Mouse (Mus musculus): ENCODE measurements around the gene Oxtr. TPM values are rescaled to one million over a fixed set of nuclear protein-coding genes. Genes with fewer than 3 reads are reported as not detected.
A peak's percentile ranks its signal among the peaks of the same experiment; 100 is the strongest.

The Oxtr gene
- polyA plus RNA-seq, 1 experiment from 2014 or later: not detected

DNA sequence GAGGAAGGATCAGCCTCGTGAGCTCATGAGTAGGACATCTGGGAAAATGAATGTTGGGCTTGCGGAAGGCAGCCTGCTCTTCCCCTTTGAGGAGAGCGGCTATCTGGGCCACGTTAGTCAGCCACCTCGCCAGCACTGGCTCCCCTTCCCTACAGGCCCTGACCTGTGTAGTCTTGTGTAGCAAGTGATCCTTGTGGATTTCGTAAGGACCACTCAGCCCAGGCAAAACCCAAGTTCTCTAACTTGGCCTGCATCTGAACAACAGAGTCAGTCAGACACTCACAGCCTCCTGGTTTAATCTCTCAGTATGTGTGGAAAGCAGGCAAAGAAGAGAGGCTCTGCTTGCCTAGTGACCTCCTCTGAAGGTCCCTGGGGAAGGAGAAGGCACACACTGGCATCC lies 2.9 kb upstream of the Oxtr start:
- no peak overlapping the region for H3K9ac ChIP-seq (ENCODE audit: low read depth, low read length)
- WGBS: 75% methylated on average over 6 of the region's 6 CpGs
- H3K9me3 ChIP-seq (ENCODE audit: control insufficient read depth, low read length): no peaks in the 10 kb centered on the region
- no peak overlapping the region for H3K27ac ChIP-seq (ENCODE audit: low read depth, low read length)
- H3K4me2 ChIP-seq: no peak overlapping the region
- H3K4me3 ChIP-seq (ENCODE audit: low read depth, low read length): no peak overlapping the region
- peaks cover 6% of the 10 kb centered on the region; the same call in 1 of the 2 replicates for H3K4me1 ChIP-seq (replicated peaks; ENCODE audit: control insufficient read depth, insufficient read depth, low read length)
- ATAC-seq (replicated peaks; ENCODE audit: low FRiP score): no peak
- peaks cover 35% of the 10 kb centered on the region for H3K27me3 ChIP-seq (replicated peaks; ENCODE audit: control insufficient read depth, insufficient read depth, low read length)
- no peaks in the 10 kb centered on the region for H3K36me3 ChIP-seq (ENCODE audit: control insufficient read depth, insufficient read depth, low read length)
- no peak for DNase-seq (ENCODE audit: low spot score)

DNA sequence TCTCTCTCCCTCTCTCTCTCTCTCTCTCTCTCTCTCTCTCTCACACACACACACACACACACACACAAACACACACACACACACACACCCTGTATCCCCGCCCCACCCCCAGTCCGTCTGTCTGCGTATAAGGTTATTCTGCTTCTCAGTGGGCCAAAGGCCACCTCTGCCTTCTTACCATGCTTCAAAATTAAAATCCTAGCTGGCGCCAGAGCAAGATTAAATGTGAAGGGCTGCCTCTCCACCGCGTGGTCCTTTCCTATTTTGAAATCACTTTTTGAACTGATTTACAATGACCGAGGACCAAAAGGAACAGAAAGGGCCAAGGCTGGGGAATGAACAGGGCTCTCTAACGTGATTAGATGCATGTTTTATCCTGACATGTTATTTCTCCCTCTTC lies 1.8 kb upstream of the Oxtr start:
- ATAC-seq (replicated peaks; ENCODE audit: low FRiP score) (no peak), DNase-seq (ENCODE audit: low spot score) (no peak)
- Histone ChIP-seq H3K27me3 (replicated peaks; ENCODE audit: control insufficient read depth, insufficient read depth, low read length) (peaks cover 46% of the 10 kb centered on the region), H3K9me3 (ENCODE audit: control insufficient read depth, low read length) (no peaks in the 10 kb centered on the region), H3K4me2 (no peak overlapping the region), H3K4me1 (replicated peaks; ENCODE audit: control insufficient read depth, insufficient read depth, low read length) (peaks cover 6% of the 10 kb centered on the region; the same call in 1 of the 2 replicates), H3K9ac (ENCODE audit: low read depth, low read length) (no peak overlapping the region), H3K4me3 (ENCODE audit: low read depth, low read length) (no peak overlapping the region), H3K27ac (ENCODE audit: low read depth, low read length) (no peak overlapping the region), H3K36me3 (ENCODE audit: control insufficient read depth, insufficient read depth, low read length) (no peaks in the 10 kb centered on the region)
- 73% methylated on average over 8 of the region's 8 CpGs for WGBS

DNA sequence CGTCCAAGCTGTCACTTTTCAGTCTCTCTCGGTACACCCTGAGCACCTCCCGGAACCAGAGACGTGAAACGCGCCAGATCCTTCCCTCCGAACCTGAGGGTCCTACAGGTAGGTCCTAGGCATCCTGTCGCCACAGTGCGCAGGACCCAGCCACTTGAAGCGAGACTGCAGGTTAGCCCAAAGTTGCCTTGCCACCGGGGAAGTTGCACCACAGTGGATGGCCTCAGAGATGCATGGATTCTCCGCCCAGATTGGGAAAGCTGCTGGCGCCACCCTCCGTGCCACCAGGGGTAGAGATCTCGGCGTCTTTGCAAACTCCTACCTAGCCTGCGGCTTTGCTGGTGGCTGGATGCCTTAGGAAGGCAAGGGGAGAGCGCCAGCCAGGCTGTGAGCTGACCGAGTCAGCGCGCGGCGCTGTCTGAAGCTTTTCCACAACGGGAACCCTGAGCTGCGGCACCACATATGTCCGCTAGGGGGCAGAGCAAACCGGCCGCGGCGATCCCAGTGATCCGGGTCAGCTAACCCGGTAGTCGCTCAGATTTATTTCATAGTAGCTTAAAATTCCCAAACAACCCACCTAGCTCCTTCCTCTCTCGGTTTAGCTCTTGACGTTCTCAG lies 991 bp upstream of the Oxtr start:
- 2% methylated on average over 35 of the region's 35 CpGs for WGBS
- H3K36me3 ChIP-seq (ENCODE audit: control insufficient read depth, insufficient read depth, low read length): no peaks in the 10 kb centered on the region
- ATAC-seq (replicated peaks; ENCODE audit: low FRiP score): no peak; the same call in 1 of the 2 replicates
- peak overlapping the region; percentile 58 for H3K4me2 ChIP-seq
- H3K27ac ChIP-seq (ENCODE audit: low read depth, low read length): no peak overlapping the region
- DNase-seq (ENCODE audit: low spot score): peak; percentile 69
- H3K4me3 ChIP-seq (ENCODE audit: low read depth, low read length): peak overlapping the region; percentile 33
- no peaks in the 10 kb centered on the region for H3K9me3 ChIP-seq (ENCODE audit: control insufficient read depth, low read length)
- peaks cover 47% of the 10 kb centered on the region for H3K27me3 ChIP-seq (replicated peaks; ENCODE audit: control insufficient read depth, insufficient read depth, low read length)
- H3K9ac ChIP-seq (ENCODE audit: low read depth, low read length): no peak overlapping the region
- H3K4me1 ChIP-seq (replicated peaks; ENCODE audit: control insufficient read depth, insufficient read depth, low read length): peaks cover 6% of the 10 kb centered on the region; the same call in 1 of the 2 replicates

DNA sequence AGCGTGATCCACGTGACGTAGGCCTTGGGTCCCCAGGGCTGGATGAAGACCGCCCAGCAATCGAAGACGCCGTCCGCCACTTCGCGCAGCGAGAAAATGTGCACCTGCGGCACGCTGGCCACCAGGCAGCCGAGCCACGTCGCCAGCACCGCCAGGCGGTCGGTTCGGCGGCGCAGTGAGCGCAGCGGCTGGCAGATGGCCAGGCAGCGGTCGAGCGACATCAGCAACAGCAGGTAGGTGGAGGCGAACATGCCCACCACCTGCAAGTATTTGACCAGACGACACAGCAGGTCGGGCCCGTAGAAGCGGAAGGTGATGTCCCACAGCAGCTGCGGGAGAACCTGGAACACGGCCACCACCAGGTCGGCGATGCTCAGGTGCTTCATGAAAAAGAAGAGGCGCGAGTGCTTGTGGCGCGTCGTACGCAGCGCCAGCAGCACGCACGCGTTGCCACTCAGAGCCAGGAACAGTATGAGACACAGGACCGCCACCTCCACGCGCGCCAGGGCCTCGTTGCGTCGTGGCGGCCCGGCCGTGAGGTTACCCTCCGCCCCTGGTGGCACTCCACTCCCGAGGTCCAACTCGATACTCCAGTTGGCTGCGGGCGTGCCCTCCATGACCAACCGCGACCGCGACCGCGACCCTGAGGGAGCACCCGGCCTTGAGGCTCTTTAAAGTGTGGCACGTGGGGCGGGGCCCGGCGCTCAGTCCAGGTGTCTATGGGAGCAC lies 398 bp downstream of the Oxtr start:
- no peak for DNase-seq (ENCODE audit: low spot score)
- Histone ChIP-seq H3K27ac (ENCODE audit: low read depth, low read length) (no peak overlapping the region), H3K27me3 (replicated peaks; ENCODE audit: control insufficient read depth, insufficient read depth, low read length) (peaks cover 47% of the 10 kb centered on the region), H3K9me3 (ENCODE audit: control insufficient read depth, low read length) (no peaks in the 10 kb centered on the region), H3K4me3 (ENCODE audit: low read depth, low read length) (peak overlapping the region; percentile 33), H3K4me1 (replicated peaks; ENCODE audit: control insufficient read depth, insufficient read depth, low read length) (peaks cover 6% of the 10 kb centered on the region; the same call in 1 of the 2 replicates), H3K36me3 (ENCODE audit: control insufficient read depth, insufficient read depth, low read length) (no peaks in the 10 kb centered on the region), H3K9ac (ENCODE audit: low read depth, low read length) (no peak overlapping the region), H3K4me2 (peak overlapping the region; percentile 54)
- no peak for ATAC-seq (replicated peaks; ENCODE audit: low FRiP score)
- 10% methylated on average over 72 of the region's 72 CpGs for WGBS

DNA sequence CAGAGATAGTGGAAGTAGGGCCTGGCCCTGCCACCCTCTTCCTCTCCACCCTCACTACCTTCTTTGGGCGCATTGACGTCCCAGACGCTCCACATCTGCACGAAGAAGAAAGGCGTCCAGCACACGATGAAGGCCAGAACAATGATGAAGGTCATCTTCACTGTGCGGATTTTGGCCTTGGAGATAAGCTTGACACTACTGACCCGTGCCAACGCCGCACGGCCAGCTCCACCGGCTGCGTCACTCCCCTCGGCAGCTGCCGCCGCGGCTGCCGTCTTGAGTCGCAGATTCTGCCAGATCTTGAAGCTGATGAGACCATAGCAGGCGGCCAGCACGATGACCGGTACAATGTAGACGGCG lies 942 bp downstream of the Oxtr start:
- no peaks in the 10 kb centered on the region for H3K9me3 ChIP-seq (ENCODE audit: control insufficient read depth, low read length)
- H3K4me3 ChIP-seq (ENCODE audit: low read depth, low read length): peak overlapping the region; percentile 33; the same call in 1 of the 2 replicates
- H3K36me3 ChIP-seq (ENCODE audit: control insufficient read depth, insufficient read depth, low read length): no peaks in the 10 kb centered on the region
- no peak overlapping the region for H3K27ac ChIP-seq (ENCODE audit: low read depth, low read length)
- no peak for DNase-seq (ENCODE audit: low spot score)
- no peak for ATAC-seq (replicated peaks; ENCODE audit: low FRiP score)
- 34% methylated on average over 24 of the region's 24 CpGs for whole genome bisulfite sequencing
- H3K4me1 ChIP-seq (replicated peaks; ENCODE audit: control insufficient read depth, insufficient read depth, low read length): peaks cover 6% of the 10 kb centered on the region; the same call in 1 of the 2 replicates
- H3K9ac ChIP-seq (ENCODE audit: low read depth, low read length): no peak overlapping the region
- peaks cover 47% of the 10 kb centered on the region for H3K27me3 ChIP-seq (replicated peaks; ENCODE audit: control insufficient read depth, insufficient read depth, low read length)
- peak overlapping the region; percentile 54 for H3K4me2 ChIP-seq

DNA sequence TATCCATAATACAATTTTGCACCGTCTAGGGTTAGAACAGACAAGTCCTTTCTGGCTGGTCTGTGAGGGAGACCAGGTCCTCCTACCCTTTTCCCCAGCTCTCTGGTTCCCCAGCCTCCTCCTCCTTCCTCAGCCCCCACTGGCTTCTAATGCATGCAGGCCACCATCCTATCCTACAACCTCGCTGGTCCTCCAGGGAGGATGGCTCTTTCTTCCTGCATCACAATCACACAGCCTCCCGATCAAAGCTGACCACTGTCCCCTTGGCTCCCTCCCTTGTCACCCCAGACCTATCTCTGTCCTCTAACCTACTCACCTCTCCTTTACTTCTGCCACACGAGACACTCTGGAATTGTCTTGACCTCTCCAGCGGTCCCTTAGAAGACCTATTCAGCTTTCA lies 1.8 kb downstream of the Oxtr start:
- peaks cover 6% of the 10 kb centered on the region; the same call in 1 of the 2 replicates for H3K4me1 ChIP-seq (replicated peaks; ENCODE audit: control insufficient read depth, insufficient read depth, low read length)
- H3K4me2 ChIP-seq: no peak overlapping the region
- H3K9me3 ChIP-seq (ENCODE audit: control insufficient read depth, low read length): no peaks in the 10 kb centered on the region
- WGBS: 74% methylated on average over 5 of the region's 5 CpGs
- DNase-seq (ENCODE audit: low spot score) (no peak), ATAC-seq (replicated peaks; ENCODE audit: low FRiP score) (no peak)
- no peaks in the 10 kb centered on the region for H3K36me3 ChIP-seq (ENCODE audit: control insufficient read depth, insufficient read depth, low read length)
- peaks cover 47% of the 10 kb centered on the region for H3K27me3 ChIP-seq (replicated peaks; ENCODE audit: control insufficient read depth, insufficient read depth, low read length)
- no peak overlapping the region for H3K27ac ChIP-seq (ENCODE audit: low read depth, low read length)
- no peak overlapping the region for H3K9ac ChIP-seq (ENCODE audit: low read depth, low read length)
- no peak overlapping the region for H3K4me3 ChIP-seq (ENCODE audit: low read depth, low read length)

DNA sequence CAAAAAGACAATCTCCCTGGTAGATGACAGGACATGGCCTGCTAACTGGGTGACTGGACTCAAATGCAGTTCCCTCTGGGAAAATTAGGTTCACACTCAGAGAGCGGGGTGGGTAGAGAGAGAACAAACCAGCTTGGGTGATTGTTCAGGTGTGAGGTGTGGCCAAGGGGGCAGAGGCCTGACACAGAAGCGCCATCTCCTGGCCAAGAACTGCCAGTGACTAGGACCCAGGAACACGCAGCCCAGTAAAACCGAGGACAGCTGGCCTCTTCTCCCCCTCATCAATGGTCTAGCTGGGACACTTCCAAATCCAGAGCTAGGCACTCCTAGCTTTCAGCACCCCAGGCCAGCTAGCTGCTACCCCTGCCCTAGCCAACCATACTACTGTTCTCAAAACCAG lies 5.4 kb downstream of the Oxtr start:
- no peak overlapping the region for H3K27ac ChIP-seq (ENCODE audit: low read depth, low read length)
- peaks cover 3% of the 10 kb centered on the region; the same call in 1 of the 2 replicates for H3K4me1 ChIP-seq (replicated peaks; ENCODE audit: control insufficient read depth, insufficient read depth, low read length)
- WGBS: 12% methylated on average over 4 of the region's 4 CpGs
- no peak overlapping the region for H3K4me2 ChIP-seq
- H3K9me3 ChIP-seq (ENCODE audit: control insufficient read depth, low read length): no peaks in the 10 kb centered on the region
- H3K27me3 ChIP-seq (replicated peaks; ENCODE audit: control insufficient read depth, insufficient read depth, low read length): peaks cover 28% of the 10 kb centered on the region
- H3K36me3 ChIP-seq (ENCODE audit: control insufficient read depth, insufficient read depth, low read length): no peaks in the 10 kb centered on the region
- no peak overlapping the region for H3K4me3 ChIP-seq (ENCODE audit: low read depth, low read length)
- DNase-seq (ENCODE audit: low spot score) (no peak), ATAC-seq (replicated peaks; ENCODE audit: low FRiP score) (no peak)
- H3K9ac ChIP-seq (ENCODE audit: low read depth, low read length): no peak overlapping the region

DNA sequence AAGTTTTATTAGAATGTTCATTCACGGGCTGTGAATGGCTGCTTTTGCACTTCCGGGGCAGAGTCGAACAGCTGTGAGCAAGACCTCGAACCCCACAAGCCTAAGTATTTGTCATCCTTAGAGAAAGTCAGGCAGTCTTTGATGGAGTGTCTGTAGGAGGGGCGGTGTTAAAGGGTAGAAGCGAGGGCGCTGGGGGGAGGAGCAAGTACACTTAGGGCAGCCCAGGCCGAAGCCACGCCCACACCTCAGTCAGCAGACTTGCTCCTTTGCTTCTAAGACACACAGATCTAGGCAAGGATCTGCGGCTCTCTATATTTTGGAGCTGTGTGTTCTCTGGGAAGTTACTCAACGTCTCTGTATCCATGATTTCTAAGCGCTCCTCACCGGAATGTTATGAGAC lies 9.9 kb downstream of the Oxtr start:
- peak; percentile 53; the same call in 1 of the 2 replicates for ATAC-seq (replicated peaks; ENCODE audit: low FRiP score)
- Histone ChIP-seq H3K4me2 (no peak overlapping the region), H3K27me3 (replicated peaks; ENCODE audit: control insufficient read depth, insufficient read depth, low read length) (peaks cover 3% of the 10 kb centered on the region; the same call in 1 of the 2 replicates), H3K36me3 (ENCODE audit: control insufficient read depth, insufficient read depth, low read length) (no peaks in the 10 kb centered on the region), H3K9ac (ENCODE audit: low read depth, low read length) (no peak overlapping the region), H3K4me1 (replicated peaks; ENCODE audit: control insufficient read depth, insufficient read depth, low read length) (no peaks in the 10 kb centered on the region), H3K9me3 (ENCODE audit: control insufficient read depth, low read length) (no peaks in the 10 kb centered on the region), H3K27ac (ENCODE audit: low read depth, low read length) (no peak overlapping the region), H3K4me3 (ENCODE audit: low read depth, low read length) (no peak overlapping the region)
- 45% methylated on average over 13 of the region's 13 CpGs for WGBS
- DNase-seq (ENCODE audit: low spot score): no peak

DNA sequence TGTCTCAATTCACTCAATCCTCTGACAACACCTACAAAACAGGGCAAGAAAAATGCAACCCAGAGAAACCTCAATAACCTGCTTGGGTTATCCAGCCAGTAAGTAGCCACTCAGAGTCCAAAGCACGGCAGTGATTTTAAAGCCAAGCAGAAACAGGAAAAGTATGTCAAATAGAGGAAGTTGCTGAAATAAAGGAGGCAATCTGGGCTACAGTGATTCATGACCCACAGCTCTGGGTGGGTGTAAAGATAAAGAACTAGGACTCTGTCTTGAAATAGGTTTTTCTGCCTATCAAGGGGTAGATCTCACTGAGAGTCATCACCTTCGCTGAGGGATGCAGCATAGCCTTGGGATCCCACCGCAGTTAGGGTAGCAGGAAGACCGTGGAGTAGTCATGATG lies 18.1 kb downstream of the Oxtr start:
- Histone ChIP-seq H3K36me3 (ENCODE audit: control insufficient read depth, insufficient read depth, low read length) (no peaks in the 10 kb centered on the region), H3K4me1 (replicated peaks; ENCODE audit: control insufficient read depth, insufficient read depth, low read length) (no peaks in the 10 kb centered on the region), H3K4me3 (ENCODE audit: low read depth, low read length) (no peak overlapping the region), H3K9me3 (ENCODE audit: control insufficient read depth, low read length) (no peaks in the 10 kb centered on the region), H3K27me3 (replicated peaks; ENCODE audit: control insufficient read depth, insufficient read depth, low read length) (no peaks in the 10 kb centered on the region; the same call in 1 of the 2 replicates), H3K4me2 (no peak overlapping the region), H3K9ac (ENCODE audit: low read depth, low read length) (no peak overlapping the region), H3K27ac (ENCODE audit: low read depth, low read length) (no peak overlapping the region)
- DNase-seq (ENCODE audit: low spot score): no peak
- ATAC-seq (replicated peaks; ENCODE audit: low FRiP score): no peak
- WGBS: 58% methylated on average over 4 of the region's 4 CpGs
